Comparison of ENCODE assay signal across 11 mouse cellular contexts in genomic region chr16:94559282-94559681, GRCm38 (mm10). TPM values are rescaled to one million over a fixed set of nuclear protein-coding genes. Genes with fewer than 3 reads are reported as not detected.
A peak's percentile ranks its signal among the peaks of the same experiment; 100 is the strongest.
DNase-seq lines count a peak whose midpoint lies in the region; ATAC-seq lines count a peak whose summit lies in the region.
"Had no signal": no experiment of that assay in that cellular context is flagged by ENCODE, and none has a peak within 500 bp of the region (broad histone marks: within the 10 kb centered on the region; RNA-seq: fewer than 3 reads in every experiment).

No protein-coding gene starts in this region.

- no peaks in the 10 kb centered on the region for H3K9me3 ChIP-seq in kidney, embryonic 15.5 days (replicated peaks)
- H3K9me3 ChIP-seq in heart, embryonic 13.5 days, result peaks cover 2% of the 10 kb centered on the region; the same call in 1 of the 2 replicates
- H3K9me3 ChIP-seq in limb, embryonic 15.5 days, result no peaks in the 10 kb centered on the region
- no peaks in the 10 kb centered on the region; the same call in none of the 2 replicates for H3K9me3 ChIP-seq in megakaryocyte, embryonic 14.5 days
- H3K9me3 ChIP-seq in midbrain, embryonic 15.5 days, result no peaks in the 10 kb centered on the region
- H3K9me3 ChIP-seq: hindbrain, embryonic 15.5 days; neural tube, embryonic 12.5 days had no signal

- no peak for ATAC-seq in kidney, embryonic 15.5 days (replicated peaks; ENCODE audit: low FRiP score)
- no peak for ATAC-seq in heart, embryonic 13.5 days (ENCODE audit: extremely low read depth, insufficient number of reproducible peaks, low FRiP score, low TSS enrichment)
- ATAC-seq in limb, embryonic 15.5 days (ENCODE audit: insufficient number of reproducible peaks, low FRiP score, low TSS enrichment, low read depth), result no peak
- ATAC-seq in midbrain, embryonic 15.5 days (replicated peaks), result no peak

- peak overlapping the region; percentile 70 for H3K27ac ChIP-seq in kidney, embryonic 15.5 days
- peak overlapping the region; percentile 81 for H3K27ac ChIP-seq in heart, embryonic 13.5 days (replicated peaks)
- 0 out of 2 replicates have a peak overlapping the region, but pooled peaks have one; percentile 9 for H3K27ac ChIP-seq in limb, embryonic 15.5 days
- no peak overlapping the region for H3K27ac ChIP-seq in midbrain, embryonic 15.5 days
- H3K27ac ChIP-seq: hindbrain, embryonic 15.5 days; neural tube, embryonic 12.5 days had no signal

- H3K4me3 ChIP-seq in kidney, embryonic 15.5 days (replicated peaks), result no peak overlapping the region
- H3K4me3 ChIP-seq in heart, embryonic 13.5 days, result no peak overlapping the region
- H3K4me3 ChIP-seq in limb, embryonic 15.5 days, result no peak overlapping the region
- H3K4me3 ChIP-seq in megakaryocyte, embryonic 14.5 days (replicated peaks), result peak overlapping the region; percentile 91
- no peak overlapping the region for H3K4me3 ChIP-seq in midbrain, embryonic 15.5 days
- H3K4me3 ChIP-seq: hindbrain, embryonic 15.5 days; midbrain, embryonic 10.5 days; neural tube, embryonic 12.5 days had no signal

- WGBS in kidney, embryonic 15.5 days, result 26% methylated on average over 7 of the region's 7 CpGs
- 16% methylated on average over 7 of the region's 7 CpGs for WGBS in heart, embryonic 13.5 days
- WGBS in limb, embryonic 15.5 days, result 29% methylated on average over 7 of the region's 7 CpGs
- 70% methylated on average over 7 of the region's 7 CpGs for WGBS in midbrain, embryonic 15.5 days

- peaks cover 14% of the 10 kb centered on the region for H3K4me1 ChIP-seq in kidney, embryonic 15.5 days
- peaks cover 24% of the 10 kb centered on the region for H3K4me1 ChIP-seq in heart, embryonic 13.5 days
- H3K4me1 ChIP-seq in limb, embryonic 15.5 days, result no peaks in the 10 kb centered on the region
- H3K4me1 ChIP-seq in megakaryocyte, embryonic 14.5 days, result peaks cover 91% of the 10 kb centered on the region
- H3K4me1 ChIP-seq in midbrain, embryonic 15.5 days, result no peaks in the 10 kb centered on the region
- H3K4me1 ChIP-seq: hindbrain, embryonic 15.5 days; neural tube, embryonic 12.5 days had no signal

- H3K27me3 ChIP-seq in kidney, embryonic 15.5 days, result no peaks in the 10 kb centered on the region
- no peaks in the 10 kb centered on the region for H3K27me3 ChIP-seq in heart, embryonic 13.5 days (replicated peaks)
- no peaks in the 10 kb centered on the region for H3K27me3 ChIP-seq in limb, embryonic 15.5 days
- H3K27me3 ChIP-seq in megakaryocyte, embryonic 14.5 days (replicated peaks), result no peaks in the 10 kb centered on the region
- no peaks in the 10 kb centered on the region for H3K27me3 ChIP-seq in midbrain, embryonic 15.5 days (replicated peaks)
- H3K27me3 ChIP-seq: hindbrain, embryonic 15.5 days; neural tube, embryonic 12.5 days had no signal

- DNase-seq in kidney, postnatal 14 days, result no peak
- no peak for DNase-seq in thymus, postnatal 10 days (ENCODE audit: low spot score in 2 of 2)
- DNase-seq: layer of hippocampus, postnatal 36 days had no signal

- no peak overlapping the region for H3K9ac ChIP-seq in kidney, embryonic 15.5 days
- no peak overlapping the region for H3K9ac ChIP-seq in heart, embryonic 13.5 days
- no peak overlapping the region for H3K9ac ChIP-seq in limb, embryonic 15.5 days
- H3K9ac ChIP-seq in midbrain, embryonic 15.5 days, result no peak overlapping the region
- H3K9ac ChIP-seq: hindbrain, embryonic 15.5 days; neural tube, embryonic 12.5 days had no signal

- H3K36me3 ChIP-seq in kidney, embryonic 15.5 days, result no peaks in the 10 kb centered on the region
- no peaks in the 10 kb centered on the region for H3K36me3 ChIP-seq in heart, embryonic 13.5 days
- no peaks in the 10 kb centered on the region for H3K36me3 ChIP-seq in limb, embryonic 15.5 days
- H3K36me3 ChIP-seq in megakaryocyte, embryonic 14.5 days (replicated peaks; ENCODE audit: low read length), result peaks cover 32% of the 10 kb centered on the region
- no peaks in the 10 kb centered on the region for H3K36me3 ChIP-seq in midbrain, embryonic 15.5 days (replicated peaks)
- H3K36me3 ChIP-seq: hindbrain, embryonic 15.5 days; midbrain, embryonic 10.5 days; neural tube, embryonic 12.5 days had no signal

- H3K4me2 ChIP-seq in kidney, embryonic 15.5 days, result 0 out of 2 replicates have a peak overlapping the region, but pooled peaks have one; percentile 6
- H3K4me2 ChIP-seq in heart, embryonic 13.5 days, result peak overlapping the region; percentile 39
- no peak overlapping the region for H3K4me2 ChIP-seq in limb, embryonic 15.5 days
- H3K4me2 ChIP-seq in midbrain, embryonic 15.5 days, result no peak overlapping the region
- H3K4me2 ChIP-seq: hindbrain, embryonic 15.5 days; neural tube, embryonic 12.5 days had no signal

RNA-seq across cellular contexts. Expression of gene Dyrk1a, which starts 10.5 kb away (rescaled TPM):
- 8.7 and 9.7 TPM in 2 replicates for polyA plus RNA-seq in kidney, embryonic 15.5 days (2015; fragmentation: Nextera tagmentation; extraction: Ambion mirVana)
- 6.7 and 7.2 TPM in 2 replicates for polyA plus RNA-seq in heart, embryonic 13.5 days (2015; fragmentation: Nextera tagmentation; extraction: Ambion mirVana)
- polyA plus RNA-seq in limb, embryonic 15.5 days (2015; fragmentation: Nextera tagmentation; extraction: Ambion mirVana), result 7.5 and 8.3 TPM in 2 replicates
- 5.9 and 6.5 TPM in 2 replicates for polyA plus RNA-seq in megakaryocyte, embryonic 14.5 days (2012; ENCODE audit: insufficient read depth, low replicate concordance)
- polyA plus RNA-seq in midbrain, embryonic 15.5 days (2015; fragmentation: Nextera tagmentation; extraction: Ambion mirVana), result 11.1 and 11.7 TPM in 2 replicates

RNA-seq across cellular contexts. Expression of gene Vps26c, which starts 32.7 kb away (rescaled TPM):
- 56.4 and 59.3 TPM in 2 replicates for polyA plus RNA-seq in kidney, embryonic 15.5 days (2015; fragmentation: Nextera tagmentation; extraction: Ambion mirVana)
- 43.6 and 46.7 TPM in 2 replicates for polyA plus RNA-seq in heart, embryonic 13.5 days (2015; fragmentation: Nextera tagmentation; extraction: Ambion mirVana)
- 54.9 and 61.3 TPM in 2 replicates for polyA plus RNA-seq in limb, embryonic 15.5 days (2015; fragmentation: Nextera tagmentation; extraction: Ambion mirVana)
- polyA plus RNA-seq in megakaryocyte, embryonic 14.5 days (2012; ENCODE audit: insufficient read depth, low replicate concordance), result 2.8 and 3.1 TPM in 2 replicates
- 79.8 and 91.8 TPM in 2 replicates for polyA plus RNA-seq in midbrain, embryonic 15.5 days (2015; fragmentation: Nextera tagmentation; extraction: Ambion mirVana)

Comparison
In these comparisons a context has a peak if more than half of its experiments do, and no peak if none do; other contexts are left out.
1. H3K4me2 ChIP-seq: peak in kidney, embryonic 15.5 days (single experiment) and heart, embryonic 13.5 days (single experiment); none in limb, embryonic 15.5 days (single experiment) and midbrain, embryonic 15.5 days (single experiment).
2. RNA of gene Vps26c, which starts 32.7 kb away (polyA plus RNA-seq): 79.8 to 91.8 TPM in midbrain, embryonic 15.5 days, 56.4 to 59.3 TPM in kidney, embryonic 15.5 days, 54.9 to 61.3 TPM in limb, embryonic 15.5 days and 43.6 to 46.7 TPM in heart, embryonic 13.5 days; 2.8 to 3.1 TPM in megakaryocyte, embryonic 14.5 days; every median in the first group is over 10 times any median in the second.